ENCODE assay signal across 22 mouse cellular contexts in the genomic region with DNA sequence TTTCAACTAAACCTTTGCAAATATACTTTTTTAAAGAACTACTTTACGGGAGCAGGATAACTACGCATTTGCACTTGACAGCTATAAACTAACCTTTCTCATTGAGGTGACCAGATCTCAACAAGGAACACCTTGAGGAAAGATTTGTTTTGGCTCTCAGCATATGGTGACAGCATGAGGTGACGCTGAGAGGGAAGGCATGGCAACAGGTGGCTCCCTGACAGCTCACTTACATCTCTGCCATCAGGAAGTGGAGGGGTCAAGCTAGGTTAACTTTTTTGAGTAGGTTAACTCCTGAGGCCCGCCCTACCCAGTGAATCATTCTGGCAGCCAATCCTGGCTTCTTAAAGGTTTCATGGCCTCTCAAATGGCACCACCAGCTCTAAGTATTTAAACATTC. TPM values are rescaled to one million over a fixed set of nuclear protein-coding genes. Genes with fewer than 3 reads are reported as not detected.
A peak's percentile ranks its signal among the peaks of the same experiment; 100 is the strongest.
DNase-seq lines count a peak whose midpoint lies in the region; ATAC-seq and TF ChIP-seq lines count a peak whose summit lies in the region.
"Had no signal": no experiment of that assay in that cellular context is flagged by ENCODE, and none has a peak within 500 bp of the region (broad histone marks: within the 10 kb centered on the region; RNA-seq: fewer than 3 reads in every experiment).

No protein-coding gene starts in this region.

- intact Hi-C loops in heart, adult 2 months (cut with DNase I): no loop called here

- peak overlapping the region; percentile 28; the same call in 1 of the 2 replicates for H3K27ac ChIP-seq in heart, adult 2 months
- no peak overlapping the region for H3K27ac ChIP-seq in heart, embryonic 11.5 days (ENCODE audit: low read depth, low read length)
- H3K27ac ChIP-seq in intestine, postnatal 0 days (ENCODE audit: low read depth, low read length): peak overlapping the region; percentile 41; the same call in 1 of the 2 replicates
- no peak overlapping the region for H3K27ac ChIP-seq in intestine, embryonic 15.5 days
- H3K27ac ChIP-seq in forebrain, embryonic 11.5 days (ENCODE audit: low read depth, low read length): no peak overlapping the region
- H3K27ac ChIP-seq in forebrain, postnatal 0 days (ENCODE audit: low read depth, low read length): no peak overlapping the region

- TF ChIP-seq CTCF in heart, adult 2 months (IDR thresholded peaks at IDR 0.05): no peak
- no peak for TF ChIP-seq CTCF in intestine, postnatal 0 days (IDR thresholded peaks at IDR 0.05; ENCODE audit: low read depth)
- no peak for TF ChIP-seq CTCF in forebrain, postnatal 0 days (IDR thresholded peaks at IDR 0.05; ENCODE audit: low read depth)

- WGBS in heart, adult 2 months: 57% methylated on average over 4 of the region's 4 CpGs
- WGBS in heart, embryonic 11.5 days (ENCODE audit: insufficient replicate concordance): 87% methylated on average over 4 of the region's 4 CpGs
- WGBS in intestine, postnatal 0 days: 80% methylated on average over 4 of the region's 4 CpGs
- 87% methylated on average over 4 of the region's 4 CpGs for WGBS in intestine, embryonic 15.5 days
- WGBS in forebrain, embryonic 11.5 days: 93% methylated on average over 4 of the region's 4 CpGs
- 97% methylated on average over 4 of the region's 4 CpGs for WGBS in forebrain, postnatal 0 days

- no peak for TF ChIP-seq POLR2A in heart, adult 2 months (IDR thresholded peaks at IDR 0.05; ENCODE audit: insufficient read depth, low read depth, low read length)

- H3K36me3 ChIP-seq in heart, adult 2 months (ENCODE audit: control insufficient read depth, insufficient read depth, low read length): peaks cover 20% of the 10 kb centered on the region
- H3K36me3 ChIP-seq in heart, embryonic 11.5 days (ENCODE audit: control insufficient read depth, insufficient read depth, low read length): peaks cover 40% of the 10 kb centered on the region
- H3K36me3 ChIP-seq in intestine, postnatal 0 days (ENCODE audit: control insufficient read depth, insufficient read depth): peaks cover 85% of the 10 kb centered on the region
- H3K36me3 ChIP-seq in intestine, embryonic 15.5 days: peaks cover 49% of the 10 kb centered on the region
- H3K36me3 ChIP-seq in forebrain, embryonic 11.5 days (ENCODE audit: control insufficient read depth, insufficient read depth, low read length): peaks cover 28% of the 10 kb centered on the region
- H3K36me3 ChIP-seq in forebrain, postnatal 0 days (ENCODE audit: insufficient read depth): peaks cover 56% of the 10 kb centered on the region

- DNase-seq in heart, adult 2 months: peak in 1 of 2 experiments; percentile 16
- peak; percentile 62 for DNase-seq in fat pad, adult 2 months (ENCODE audit: extremely low read depth, low read depth, low spot score)
- peak; percentile 65 for DNase-seq in gonadal fat pad, adult 2 months (ENCODE audit: low read depth)
- DNase-seq in forebrain, embryonic 11.5 days (ENCODE audit: low spot score): no peak
- no peak for DNase-seq in forebrain, postnatal 0 days
- DNase-seq: adrenal gland, adult 2 months; adrenal gland, adult 8-10 months; adrenal gland, postnatal 10 days; adrenal gland, postnatal 14 days; adrenal gland, postnatal 25 days; adrenal gland, postnatal 36 days; B cell, adult 2 months; cerebellum, adult 11 months; cerebellum, adult 11-12 months had no signal

- no peak for ATAC-seq in heart, embryonic 11.5 days (replicated peaks; ENCODE audit: insufficient number of reproducible peaks, low FRiP score, low TSS enrichment)
- no peak for ATAC-seq in intestine, postnatal 0 days
- no peak for ATAC-seq in intestine, embryonic 15.5 days
- no peak for ATAC-seq in forebrain, embryonic 11.5 days (replicated peaks; ENCODE audit: low FRiP score)
- ATAC-seq in forebrain, postnatal 0 days: no peak
- ATAC-seq: activated CD4-positive, CD25-positive, alpha-beta regulatory T cell, adult 4 months; CD4-positive, CD25-positive, alpha-beta regulatory T cell, adult 4 months; Patski had no signal

- peaks cover 2% of the 10 kb centered on the region for H3K4me1 ChIP-seq in heart, adult 2 months (ENCODE audit: control insufficient read depth, insufficient read depth, low read length)
- no peaks in the 10 kb centered on the region for H3K4me1 ChIP-seq in heart, embryonic 11.5 days (ENCODE audit: control insufficient read depth, insufficient read depth, low read length)
- H3K4me1 ChIP-seq in intestine, postnatal 0 days (replicated peaks; ENCODE audit: control insufficient read depth, insufficient read depth, low read length): no peaks in the 10 kb centered on the region
- no peaks in the 10 kb centered on the region for H3K4me1 ChIP-seq in intestine, embryonic 15.5 days (replicated peaks)
- no peaks in the 10 kb centered on the region for H3K4me1 ChIP-seq in forebrain, embryonic 11.5 days (replicated peaks; ENCODE audit: control insufficient read depth, insufficient read depth, low read length)
- H3K4me1 ChIP-seq in forebrain, postnatal 0 days (ENCODE audit: insufficient read depth): no peaks in the 10 kb centered on the region

- no peaks in the 10 kb centered on the region for H3K79me2 ChIP-seq in heart, adult 2 months (replicated peaks; ENCODE audit: control insufficient read depth, insufficient read depth, low read length)

- H3K4me2 ChIP-seq in heart, embryonic 11.5 days: no peak overlapping the region
- no peak overlapping the region for H3K4me2 ChIP-seq in intestine, postnatal 0 days (replicated peaks; ENCODE audit: low read depth)
- no peak overlapping the region for H3K4me2 ChIP-seq in intestine, embryonic 15.5 days (replicated peaks)
- H3K4me2 ChIP-seq in forebrain, embryonic 11.5 days (ENCODE audit: low read depth, low read length, severe bottlenecking): no peak overlapping the region
- no peak overlapping the region for H3K4me2 ChIP-seq in forebrain, postnatal 0 days (ENCODE audit: low read depth)

- no peak for TF ChIP-seq EP300 in heart, adult 2 months (IDR thresholded peaks at IDR 0.05; ENCODE audit: insufficient read depth, low read depth, low read length)

- H3K4me3 ChIP-seq in heart, adult 2 months: no peak overlapping the region
- no peak overlapping the region for H3K4me3 ChIP-seq in heart, embryonic 11.5 days (ENCODE audit: low read depth, low read length)
- no peak overlapping the region for H3K4me3 ChIP-seq in intestine, postnatal 0 days (ENCODE audit: low read depth, low read length)
- H3K4me3 ChIP-seq in intestine, embryonic 15.5 days (replicated peaks): no peak overlapping the region
- H3K4me3 ChIP-seq in forebrain, embryonic 11.5 days (ENCODE audit: low read depth, low read length): no peak overlapping the region
- no peak overlapping the region for H3K4me3 ChIP-seq in forebrain, postnatal 0 days (ENCODE audit: low read depth, low read length)

- no peak overlapping the region for H3K9ac ChIP-seq in heart, adult 2 months (ENCODE audit: low read depth, low read length)
- no peak overlapping the region for H3K9ac ChIP-seq in heart, embryonic 11.5 days (ENCODE audit: low read depth, low read length)
- H3K9ac ChIP-seq in intestine, postnatal 0 days (ENCODE audit: low read depth, low read length): no peak overlapping the region
- no peak overlapping the region for H3K9ac ChIP-seq in intestine, embryonic 15.5 days
- no peak overlapping the region for H3K9ac ChIP-seq in forebrain, embryonic 11.5 days (ENCODE audit: low read length)
- no peak overlapping the region for H3K9ac ChIP-seq in forebrain, postnatal 0 days

- H3K9me3 ChIP-seq in heart, embryonic 11.5 days (replicated peaks; ENCODE audit: control insufficient read depth, low read length): no peaks in the 10 kb centered on the region
- no peaks in the 10 kb centered on the region for H3K9me3 ChIP-seq in intestine, postnatal 0 days (ENCODE audit: control insufficient read depth)
- no peaks in the 10 kb centered on the region for H3K9me3 ChIP-seq in intestine, embryonic 15.5 days
- no peaks in the 10 kb centered on the region for H3K9me3 ChIP-seq in forebrain, embryonic 11.5 days (ENCODE audit: control insufficient read depth, low read length)
- no peaks in the 10 kb centered on the region for H3K9me3 ChIP-seq in forebrain, postnatal 0 days (ENCODE audit: low read length)
- H3K9me3 ChIP-seq: G1E had no signal

- no peaks in the 10 kb centered on the region for H3K27me3 ChIP-seq in heart, adult 2 months (ENCODE audit: control insufficient read depth, insufficient read depth, low read length)
- H3K27me3 ChIP-seq in heart, embryonic 11.5 days (ENCODE audit: control insufficient read depth, insufficient read depth, low read length): no peaks in the 10 kb centered on the region
- no peaks in the 10 kb centered on the region for H3K27me3 ChIP-seq in intestine, postnatal 0 days (replicated peaks; ENCODE audit: control insufficient read depth, insufficient read depth, low read length)
- no peaks in the 10 kb centered on the region for H3K27me3 ChIP-seq in intestine, embryonic 15.5 days (replicated peaks)
- H3K27me3 ChIP-seq in forebrain, embryonic 11.5 days (ENCODE audit: control insufficient read depth, insufficient read depth, low read length): no peaks in the 10 kb centered on the region
- no peaks in the 10 kb centered on the region for H3K27me3 ChIP-seq in forebrain, postnatal 0 days (ENCODE audit: insufficient read depth, low read length)
- H3K27me3 ChIP-seq: CH12.LX, Patski had no signal

RNA-seq across cellular contexts. Expression of a gene that starts 14.4 kb away (rescaled TPM):
- total RNA-seq in heart, adult 2 months (2021): 10 to 100 TPM; 14.2 to 19.0 TPM
- 9.4 and 18.2 TPM in 2 replicates for polyA plus RNA-seq in heart, adult 2 months (2012; rRNA removed)
- polyA plus RNA-seq in heart, embryonic 11.5 days (2014; fragmentation: Nextera tagmentation; extraction: Ambion mirVana): 43.8 and 46.6 TPM in 2 replicates
- polyA plus RNA-seq in intestine, postnatal 0 days (2015; fragmentation: Nextera tagmentation; extraction: Ambion mirVana): 16.0 and 16.1 TPM in 2 replicates
- polyA plus RNA-seq in intestine, embryonic 15.5 days (2015; fragmentation: Nextera tagmentation; extraction: Ambion mirVana): 49.4 and 50.3 TPM in 2 replicates
- polyA plus RNA-seq in gonadal fat pad, adult 2 months (2012; rRNA removed): 18.7 and 19.5 TPM in 2 replicates
- polyA plus RNA-seq in forebrain, embryonic 11.5 days (2014; fragmentation: Nextera tagmentation; extraction: Ambion mirVana): 97.3 TPM in 2 replicates
- 19.4 and 19.5 TPM in 2 replicates for total RNA-seq in forebrain, postnatal 0 days (2014; rRNA removed)
- polyA plus RNA-seq in forebrain, postnatal 0 days (2015; fragmentation: Nextera tagmentation; extraction: Ambion mirVana): 7.2 and 11.1 TPM in 2 replicates

RNA-seq across cellular contexts. Expression of a gene that starts 26.6 kb away (rescaled TPM):
- total RNA-seq in heart, adult 2 months (2021): 10 to 100 TPM; 85.0 to 98.0 TPM
- polyA plus RNA-seq in heart, adult 2 months (2012; rRNA removed): 40.1 and 69.1 TPM in 2 replicates
- polyA plus RNA-seq in heart, embryonic 11.5 days (2014; fragmentation: Nextera tagmentation; extraction: Ambion mirVana): 61.3 and 74.9 TPM in 2 replicates
- 26.5 and 29.1 TPM in 2 replicates for polyA plus RNA-seq in intestine, postnatal 0 days (2015; fragmentation: Nextera tagmentation; extraction: Ambion mirVana)
- polyA plus RNA-seq in intestine, embryonic 15.5 days (2015; fragmentation: Nextera tagmentation; extraction: Ambion mirVana): 54.5 and 57.4 TPM in 2 replicates
- polyA plus RNA-seq in gonadal fat pad, adult 2 months (2012; rRNA removed): 39.1 and 43.4 TPM in 2 replicates
- 76.7 and 80.0 TPM in 2 replicates for polyA plus RNA-seq in forebrain, embryonic 11.5 days (2014; fragmentation: Nextera tagmentation; extraction: Ambion mirVana)
- 32.1 and 45.0 TPM in 2 replicates for total RNA-seq in forebrain, postnatal 0 days (2014; rRNA removed)
- polyA plus RNA-seq in forebrain, postnatal 0 days (2015; fragmentation: Nextera tagmentation; extraction: Ambion mirVana): 35.0 and 49.7 TPM in 2 replicates

RNA-seq across cellular contexts. Expression of a gene that starts 52.4 kb away (rescaled TPM):
- total RNA-seq in heart, adult 2 months (2021): 1 to 10 TPM; 2.8 TPM
- 1.1 and 3.3 TPM in 2 replicates for polyA plus RNA-seq in heart, adult 2 months (2012; rRNA removed)
- polyA plus RNA-seq in heart, embryonic 11.5 days (2014; fragmentation: Nextera tagmentation; extraction: Ambion mirVana): 1.7 and 2.6 TPM in 2 replicates
- 10.0 TPM in 2 replicates for polyA plus RNA-seq in intestine, postnatal 0 days (2015; fragmentation: Nextera tagmentation; extraction: Ambion mirVana)
- 2.7 TPM in 2 replicates for polyA plus RNA-seq in intestine, embryonic 15.5 days (2015; fragmentation: Nextera tagmentation; extraction: Ambion mirVana)
- polyA plus RNA-seq in gonadal fat pad, adult 2 months (2012; rRNA removed): 2.0 and 3.6 TPM in 2 replicates
- polyA plus RNA-seq in forebrain, embryonic 11.5 days (2014; fragmentation: Nextera tagmentation; extraction: Ambion mirVana): 0.43 TPM in 1 of 2 replicates, not detected in the other
- total RNA-seq in forebrain, postnatal 0 days (2014; rRNA removed): 1.4 TPM in 2 replicates
- 0.54 and 0.94 TPM in 2 replicates for polyA plus RNA-seq in forebrain, postnatal 0 days (2015; fragmentation: Nextera tagmentation; extraction: Ambion mirVana)
- total RNA-seq: G1E had no signal
- polyA plus RNA-seq: G1E had no signal

Comparison
In these comparisons a context has a peak if more than half of its experiments do, and no peak if none do; other contexts are left out.
1. H3K27ac ChIP-seq: peak in heart, adult 2 months (single experiment) and intestine, postnatal 0 days (single experiment); none in heart, embryonic 11.5 days (single experiment), intestine, embryonic 15.5 days (single experiment), forebrain, embryonic 11.5 days (single experiment) and forebrain, postnatal 0 days (single experiment).
2. DNase-seq: peak in fat pad, adult 2 months (single experiment) and gonadal fat pad, adult 2 months (single experiment); none in forebrain, embryonic 11.5 days (single experiment) and forebrain, postnatal 0 days (single experiment).